Mouse (Mus musculus): ENCODE measurements at regions not wholly inside any gene's neighbourhood (a gene's known extent, or its start where the extent isn't known, plus 50 kb on each side); places are given as distances from the start of the nearest gene placed in this dataset.

DNA sequence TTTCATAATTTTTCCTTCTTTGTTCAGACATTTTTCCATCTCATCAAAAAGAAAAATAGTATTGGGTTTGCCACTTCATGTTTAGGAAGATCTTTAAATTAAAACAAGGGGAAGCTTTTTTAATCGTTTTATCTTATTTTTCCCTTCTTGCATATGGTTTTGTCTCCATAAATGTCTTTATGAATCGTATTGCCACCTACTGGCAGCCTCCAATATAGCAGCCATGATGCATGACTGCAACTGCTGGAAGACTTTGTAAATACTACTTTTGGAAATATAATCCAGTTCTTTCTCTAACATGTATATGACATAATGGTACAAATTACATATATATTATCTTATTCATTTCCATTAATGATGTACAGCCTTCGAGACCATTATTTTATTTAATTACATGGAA lies 812.2 kb upstream of the Alcam start:
- peak; percentile 18; the same call in 1 of the 2 replicates for TF ChIP-seq CTCF (IDR thresholded peaks at IDR 0.05; ENCODE audit: borderline replicate concordance, insufficient read depth, low read depth, low read length)
- no peak for TF ChIP-seq POLR2A (IDR thresholded peaks at IDR 0.05; ENCODE audit: borderline replicate concordance, insufficient read depth, low read length)
